Mouse (Mus musculus) embryonic fibroblast, embryonic 13.5 days (primary cell): ENCODE data around the gene Cdh23.

Experiments used
- CTCF ChIP-seq: IDR thresholded peaks from 2 replicates; pipeline ENCODE4 v1.5.1; 2011; ENCODE audit warnings: mild to moderate bottlenecking, control low read depth, low read length, moderate library complexity, borderline replicate concordance; ENCODE audit not compliant: insufficient read depth
- POLR2A ChIP-seq: IDR thresholded peaks from 2 replicates; pipeline ENCODE4 v1.6.1; 2011; ENCODE audit warnings: low read depth, mild to moderate bottlenecking, control low read depth, low read length, moderate library complexity

DNA sequence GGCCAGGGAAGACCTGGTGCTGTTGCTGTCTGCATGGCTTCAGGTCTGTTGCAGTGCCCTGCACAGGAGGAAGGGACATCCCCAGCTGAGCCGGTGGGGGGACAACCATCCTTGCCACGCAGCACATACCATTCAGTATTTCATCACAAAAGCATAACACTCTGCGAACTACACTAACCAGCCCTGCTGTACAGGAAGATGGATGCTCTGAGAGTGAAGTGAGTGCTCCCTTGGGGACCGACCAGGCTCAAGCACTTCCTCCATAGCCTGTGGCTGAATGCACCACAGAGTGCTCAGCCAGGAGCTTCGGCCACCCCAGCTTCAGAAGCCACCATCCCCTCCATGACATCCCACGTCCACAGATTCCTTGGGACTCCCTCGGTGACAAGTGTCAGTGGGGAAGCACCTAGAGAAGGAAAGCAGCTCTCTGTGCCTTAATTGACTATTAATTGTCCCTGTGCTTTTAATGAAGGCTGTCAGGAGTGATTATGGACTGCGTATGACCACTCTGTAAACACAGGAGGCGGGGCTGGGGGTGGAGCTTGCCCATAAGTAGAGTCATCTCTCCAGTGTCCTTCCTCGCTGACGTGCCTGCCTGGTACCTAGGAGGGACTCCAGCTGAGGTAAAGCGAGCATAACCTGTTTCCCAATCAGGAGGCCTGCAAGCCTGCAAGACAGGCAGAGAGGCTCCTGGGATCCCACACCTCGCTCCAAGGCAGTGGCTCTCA, 60.6 kb downstream of the Cdh23 start:
- no peak for TF ChIP-seq CTCF
- no peak for TF ChIP-seq POLR2A
